ENCODE assay signal across 9 mouse cellular contexts in the genomic region with DNA sequence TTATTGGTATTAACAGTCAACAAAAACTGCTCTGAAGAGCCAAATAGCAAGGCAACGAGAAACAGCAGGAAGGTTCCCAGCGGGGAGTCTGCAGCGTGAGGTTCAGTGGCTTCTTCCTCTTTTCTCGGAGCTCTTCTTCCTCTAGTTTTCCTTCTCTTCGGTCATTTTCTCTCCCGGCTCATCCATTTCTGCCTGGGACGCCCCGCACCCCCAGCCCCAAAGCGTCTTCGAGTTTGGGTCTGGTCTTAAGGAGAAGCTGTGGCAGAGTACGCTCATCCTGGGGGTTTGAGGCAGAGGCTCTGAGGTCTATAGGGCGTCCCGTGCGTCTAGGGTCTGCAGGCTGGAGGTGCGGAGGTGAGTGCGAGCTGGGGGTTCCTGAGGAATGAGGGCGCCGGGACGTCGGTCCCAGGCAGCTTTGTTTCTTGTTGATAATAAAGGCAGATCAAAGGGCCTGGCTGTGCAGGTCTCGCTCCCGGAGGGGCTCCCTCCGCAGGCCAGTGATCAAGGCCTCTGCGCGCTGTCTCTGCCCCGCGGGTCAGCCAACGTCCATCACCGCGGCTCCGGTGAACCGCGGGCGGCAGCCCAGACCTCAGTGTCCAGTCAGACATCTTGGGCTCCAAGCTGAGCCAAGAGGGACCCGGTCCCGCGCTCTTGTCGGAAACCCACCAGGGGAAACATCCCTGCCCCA. TPM values are rescaled to one million over a fixed set of nuclear protein-coding genes. Genes with fewer than 3 reads are reported as not detected.
DNase-seq lines count a peak whose midpoint lies in the region; ATAC-seq and TF ChIP-seq lines count a peak whose summit lies in the region.
"Had no signal": no experiment of that assay in that cellular context is flagged by ENCODE, and none has a peak within 500 bp of the region (broad histone marks: within the 10 kb centered on the region; RNA-seq: fewer than 3 reads in every experiment).

No protein-coding gene starts in this region.

- no peak overlapping the region for H3K9ac ChIP-seq in kidney, embryonic 14.5 days (ENCODE audit: low read depth, low read length)
- H3K9ac ChIP-seq in forebrain, embryonic 16.5 days (replicated peaks; ENCODE audit: low read depth, low read length) = peak overlapping the region; percentile 53

- H3K36me3 ChIP-seq in kidney, embryonic 14.5 days (ENCODE audit: control insufficient read depth, insufficient read depth, low read length) = no peaks in the 10 kb centered on the region
- no peaks in the 10 kb centered on the region for H3K36me3 ChIP-seq in G1E (replicated peaks)
- no peaks in the 10 kb centered on the region for H3K36me3 ChIP-seq in forebrain, embryonic 16.5 days (ENCODE audit: control insufficient read depth, insufficient read depth)

- H3K4me2 ChIP-seq in kidney, embryonic 14.5 days (replicated peaks; ENCODE audit: low read depth, low read length) = peak overlapping the region; percentile 31
- H3K4me2 ChIP-seq in forebrain, embryonic 16.5 days (ENCODE audit: low read length) = peak overlapping the region; percentile 36

- DNase-seq in kidney, adult 18-20 months = no peak
- DNase-seq in G1E (ENCODE audit: low spot score) = no peak
- DNase-seq in lung, postnatal 4 days = peak; percentile 30 to 34
- no peak for DNase-seq in urinary bladder, adult 2 months (ENCODE audit: low spot score)
- no peak for DNase-seq in c-Kit-positive CD71-positive TER-119-positive erythroid progenitor cells, embryonic 14.5 days (ENCODE audit: low spot score)
- no peak for DNase-seq in frontal cortex, postnatal 36 days (ENCODE audit: low spot score in 2 of 2)

- no peaks in the 10 kb centered on the region for H3K9me3 ChIP-seq in kidney, embryonic 14.5 days (ENCODE audit: control insufficient read depth, low read length)
- peaks cover 22% of the 10 kb centered on the region for H3K9me3 ChIP-seq in G1E (replicated peaks)
- no peaks in the 10 kb centered on the region for H3K9me3 ChIP-seq in forebrain, embryonic 16.5 days (ENCODE audit: control insufficient read depth, low read length)

- peaks cover 36% of the 10 kb centered on the region for H3K4me1 ChIP-seq in kidney, embryonic 14.5 days (ENCODE audit: control insufficient read depth, insufficient read depth, low read length)
- peaks cover 33% of the 10 kb centered on the region for H3K4me1 ChIP-seq in G1E (ENCODE audit: insufficient read depth, low read depth, low read length)
- H3K4me1 ChIP-seq in forebrain, embryonic 16.5 days (replicated peaks; ENCODE audit: control insufficient read depth, insufficient read depth, low read length) = peaks cover 34% of the 10 kb centered on the region

- ATAC-seq in kidney, embryonic 14.5 days (ENCODE audit: low FRiP score, low TSS enrichment) = no peak; the same call in 1 of the 2 replicates
- ATAC-seq in G1E (ENCODE audit: extremely low read depth, insufficient number of reproducible peaks, low FRiP score, poor library complexity, severe bottlenecking) = no peak
- ATAC-seq in forebrain, embryonic 16.5 days = no peak

- no peak overlapping the region for H3K27ac ChIP-seq in kidney, embryonic 14.5 days (ENCODE audit: low read depth, low read length)
- peak overlapping the region; percentile 85 for H3K27ac ChIP-seq in forebrain, embryonic 16.5 days (ENCODE audit: low read length)

- H3K4me3 ChIP-seq in kidney, embryonic 14.5 days (ENCODE audit: low read length) = peak overlapping the region; percentile 16
- H3K4me3 ChIP-seq in G1E (ENCODE audit: low read depth, low read length) = peak overlapping the region; percentile 62; the same call in 1 of the 2 replicates
- peak overlapping the region; percentile 31 for H3K4me3 ChIP-seq in forebrain, embryonic 16.5 days (replicated peaks; ENCODE audit: low read length)

- WGBS in kidney, embryonic 14.5 days = under 1% methylated on average over 38 of the region's 38 CpGs
- whole genome bisulfite sequencing in forebrain, embryonic 16.5 days = 1% methylated on average over 38 of the region's 38 CpGs

- H3K27me3 ChIP-seq in kidney, embryonic 14.5 days (ENCODE audit: control insufficient read depth, insufficient read depth, low read length) = peaks cover 76% of the 10 kb centered on the region
- peaks cover 61% of the 10 kb centered on the region for H3K27me3 ChIP-seq in G1E (ENCODE audit: insufficient read depth, low read length)
- H3K27me3 ChIP-seq in forebrain, embryonic 16.5 days (replicated peaks; ENCODE audit: control insufficient read depth, insufficient read depth, low read length) = peaks cover 10% of the 10 kb centered on the region; the same call in 1 of the 2 replicates

- TF ChIP-seq CTCF in G1E (IDR thresholded peaks at IDR 0.05; ENCODE audit: low read depth, low read length) = no peak

RNA-seq across cellular contexts. Expression of gene Sp9, which starts 5.4 kb away (rescaled TPM):
- polyA plus RNA-seq in kidney, embryonic 14.5 days (2014; fragmentation: Nextera tagmentation; extraction: Ambion mirVana) = 0.11 and 0.19 TPM in 2 replicates
- 0.23 TPM in 1 of 2 replicates, not detected in the other for total RNA-seq in G1E (2014; fragmentation: Nextera tagmentation)
- total RNA-seq in G1E (2017) = 0.27 and 0.35 TPM in 2 replicates
- 0.43 and 0.65 TPM in 2 replicates for polyA plus RNA-seq in G1E (2012)
- 6.6 and 8.8 TPM in 2 replicates for polyA plus RNA-seq in forebrain, embryonic 16.5 days (2015; fragmentation: Nextera tagmentation; extraction: Ambion mirVana)
- polyA plus RNA-seq in urinary bladder, adult 2 months (2012; rRNA removed) = not detected in 2 replicates
- total RNA-seq: hematopoietic stem cell, adult 5-6 weeks had no signal

RNA-seq across cellular contexts. Expression of gene Scrn3, which starts 35.2 kb away (rescaled TPM):
- 9.8 and 14.5 TPM in 2 replicates for polyA plus RNA-seq in kidney, embryonic 14.5 days (2014; fragmentation: Nextera tagmentation; extraction: Ambion mirVana)
- total RNA-seq in G1E (2014; fragmentation: Nextera tagmentation) = 53.1 and 58.5 TPM in 2 replicates
- 29.4 and 42.1 TPM in 2 replicates for total RNA-seq in G1E (2017)
- 2.3 and 2.8 TPM in 2 replicates for polyA plus RNA-seq in G1E (2012)
- 8.7 and 9.1 TPM in 2 replicates for polyA plus RNA-seq in forebrain, embryonic 16.5 days (2015; fragmentation: Nextera tagmentation; extraction: Ambion mirVana)
- 19.1 and 26.2 TPM in 2 replicates for polyA plus RNA-seq in urinary bladder, adult 2 months (2012; rRNA removed)

RNA-seq across cellular contexts. Expression of gene Cir1, which starts 35.3 kb away (rescaled TPM):
- 24.1 and 31.8 TPM in 2 replicates for polyA plus RNA-seq in kidney, embryonic 14.5 days (2014; fragmentation: Nextera tagmentation; extraction: Ambion mirVana)
- total RNA-seq in G1E (2014; fragmentation: Nextera tagmentation) = 24.4 and 27.2 TPM in 2 replicates
- total RNA-seq in G1E (2017) = 15.7 and 21.7 TPM in 2 replicates
- polyA plus RNA-seq in G1E (2012) = 11.9 and 12.8 TPM in 2 replicates
- polyA plus RNA-seq in forebrain, embryonic 16.5 days (2015; fragmentation: Nextera tagmentation; extraction: Ambion mirVana) = 24.6 and 26.6 TPM in 2 replicates
- polyA plus RNA-seq in urinary bladder, adult 2 months (2012; rRNA removed) = 21.7 and 23.4 TPM in 2 replicates

RNA-seq across cellular contexts. Expression of gene Ola1, which starts 58.4 kb away (rescaled TPM):
- polyA plus RNA-seq in kidney, embryonic 14.5 days (2014; fragmentation: Nextera tagmentation; extraction: Ambion mirVana) = 96.6 and 96.7 TPM in 2 replicates
- 180 and 192 TPM in 2 replicates for total RNA-seq in G1E (2014; fragmentation: Nextera tagmentation)
- 108 and 124 TPM in 2 replicates for total RNA-seq in G1E (2017)
- 47.1 and 59.0 TPM in 2 replicates for polyA plus RNA-seq in G1E (2012)
- polyA plus RNA-seq in forebrain, embryonic 16.5 days (2015; fragmentation: Nextera tagmentation; extraction: Ambion mirVana) = 98.5 and 105 TPM in 2 replicates
- 36.2 and 37.9 TPM in 2 replicates for polyA plus RNA-seq in urinary bladder, adult 2 months (2012; rRNA removed)

Comparison
In these comparisons a context has a peak if more than half of its experiments do, and no peak if none do; other contexts are left out.
1. DNase-seq: peak in lung, postnatal 4 days (2 of 2); none in kidney, adult 18-20 months (single experiment), G1E (single experiment), urinary bladder, adult 2 months (single experiment), c-Kit-positive CD71-positive TER-119-positive erythroid progenitor cells, embryonic 14.5 days (single experiment) and frontal cortex, postnatal 36 days (0 of 2).
2. Peak in every context shown above with its lines, with median percentiles within 50 percentile points of each other: H3K4me3 ChIP-seq.